Mouse (Mus musculus) left cerebral cortex, adult 2 months (tissue): ENCODE measurements at regions not wholly inside any gene's neighbourhood (a gene's known extent, or its start where the extent isn't known, plus 50 kb on each side); places are given as distances from the start of the nearest gene placed in this dataset.

Source experiments
- DNase-seq, 2 experiments: peaks; one replicate each; pipeline ENCODE4 v3.0.0; 2021 to 2022; ENCODE audit warnings: low spot score in 2 of 2, mixed read lengths in 1 of 2; ENCODE audit errors: extremely low spot score in 1 of 2
- H3K27ac ChIP-seq: fragments of 200-600 bp; 2 replicates; pipeline ENCODE4 v1.8.1; 2022
- H3K4me3 ChIP-seq: fragments of 200-600 bp; 2 replicates; pipeline ENCODE4 v1.8.1; 2022
- CTCF ChIP-seq: fragments of 200-600 bp; IDR thresholded peaks from 2 replicates; pipeline ENCODE4 v1.8.1; 2022; ENCODE audit warnings: antibody characterized with exemption, mild to moderate bottlenecking, moderate library complexity
- intact Hi-C: fragments of 180-260 bp; cut with DNase I; formaldehyde crosslinking; loops from one replicate; pipeline ENCODE4 v1.15.1; 2025

DNA sequence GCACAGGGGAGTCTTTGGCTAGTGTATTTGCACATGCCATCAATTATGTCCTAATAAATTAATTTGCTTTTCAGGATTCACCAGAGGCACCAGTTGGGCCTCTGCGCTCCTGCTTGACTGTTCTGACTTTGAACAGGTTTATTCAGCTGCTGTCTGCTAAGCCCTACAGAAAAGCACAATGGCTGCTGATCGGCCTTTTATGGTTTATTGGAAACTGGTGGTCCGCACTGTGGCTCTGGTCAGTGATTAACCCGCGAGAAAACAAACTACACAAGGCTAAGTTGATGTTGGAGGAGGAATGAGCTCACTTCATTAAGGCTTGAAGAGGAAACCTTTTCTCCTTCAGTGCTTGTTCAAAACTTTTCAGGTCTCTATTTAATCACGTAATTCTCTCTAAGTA is 208.4 kb upstream of the Gpr101 start:
- no peak overlapping the region for H3K4me3 ChIP-seq
- DNase-seq, result no peak
- TF ChIP-seq CTCF, result no peak
- H3K27ac ChIP-seq, result no peak overlapping the region
- intact Hi-C loops, result no loop called here

GRCm38 (mm10) chrX:57709115-57709877 is 205.7 kb upstream of the Gpr101 start:
- no peak overlapping the region for H3K27ac ChIP-seq
- TF ChIP-seq CTCF, result no peak
- intact Hi-C loops, result no loop called here
- no peak for DNase-seq
- no peak overlapping the region for H3K4me3 ChIP-seq

- no peak overlapping the region for H3K27ac ChIP-seq
- TF ChIP-seq CTCF, result no peak
- intact Hi-C loops, result no loop called here
- no peak overlapping the region for H3K4me3 ChIP-seq
- DNase-seq, result no peak
Observed at GRCm38 (mm10) chrX:57708501-57708900, 204.9 kb upstream of the Gpr101 start.

- TF ChIP-seq CTCF, result no peak
- H3K4me3 ChIP-seq, result no peak overlapping the region
- no peak overlapping the region for H3K27ac ChIP-seq
- DNase-seq, result no peak
- intact Hi-C loops, result no loop called here
Observed at GRCm38 (mm10) chrX:57707932-57708331, 204.4 kb upstream of the Gpr101 start.

GRCm38 (mm10) chrX:57706683-57707308 is 203.2 kb upstream of the Gpr101 start:
- no peak for TF ChIP-seq CTCF
- H3K27ac ChIP-seq, result no peak overlapping the region
- no peak for DNase-seq
- intact Hi-C loops, result no loop called here
- no peak overlapping the region for H3K4me3 ChIP-seq

- no peak for DNase-seq
- no peak overlapping the region for H3K4me3 ChIP-seq
- intact Hi-C loops, result no loop called here
- no peak overlapping the region for H3K27ac ChIP-seq
- no peak for TF ChIP-seq CTCF
Observed at GRCm38 (mm10) chrX:57692506-57692905, 188.9 kb upstream of the Gpr101 start.

- DNase-seq, result no peak
- Histone ChIP-seq H3K27ac (no peak overlapping the region), H3K4me3 (no peak overlapping the region)
- intact Hi-C loops, result no loop called here
- TF ChIP-seq CTCF, result no peak
Observed at GRCm38 (mm10) chrX:57676764-57677163, 173.2 kb upstream of the Gpr101 start.

DNA sequence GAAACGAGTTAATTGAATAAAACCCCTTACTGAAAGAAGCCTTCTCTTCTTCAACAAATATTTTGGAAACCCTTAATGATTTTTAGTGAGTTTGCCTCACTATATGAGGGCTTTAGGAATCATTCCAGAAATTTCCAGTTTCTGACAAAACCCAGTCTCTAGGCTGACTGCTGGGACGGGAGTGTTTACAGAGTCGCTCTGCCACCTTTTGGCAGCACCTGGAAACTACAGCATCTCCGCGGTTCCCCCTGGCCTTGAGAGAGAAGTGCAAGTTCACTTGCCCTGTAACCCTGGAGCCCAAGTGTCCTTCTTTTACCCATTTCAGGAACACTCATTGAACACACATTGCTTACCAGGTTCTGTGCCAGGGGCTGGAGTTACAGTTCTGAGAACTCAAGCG is 171.4 kb upstream of the Gpr101 start:
- intact Hi-C loops, result loop anchor here (2.0 kb wide), 1 partner anchor 244 kb away; no protein-coding TSS in a partner anchor
- no peak overlapping the region for H3K27ac ChIP-seq
- TF ChIP-seq CTCF, result peak; percentile 64
- no peak overlapping the region for H3K4me3 ChIP-seq
- no peak for DNase-seq

GRCm38 (mm10) chrX:57659571-57659970 is 156.0 kb upstream of the Gpr101 start:
- Histone ChIP-seq H3K4me3 (no peak overlapping the region), H3K27ac (no peak overlapping the region)
- TF ChIP-seq CTCF, result no peak
- no peak for DNase-seq
- intact Hi-C loops, result no loop called here

GRCm38 (mm10) chrX:57656035-57656434 is 152.5 kb upstream of the Gpr101 start:
- no peak overlapping the region for H3K27ac ChIP-seq
- no peak for DNase-seq
- intact Hi-C loops, result no loop called here

GRCm38 (mm10) chrX:57655483-57655882 is 151.9 kb upstream of the Gpr101 start:
- intact Hi-C loops, result no loop called here
- TF ChIP-seq CTCF, result no peak
- no peak overlapping the region for H3K27ac ChIP-seq
- no peak overlapping the region for H3K4me3 ChIP-seq
- no peak for DNase-seq

More at GRCm38 (mm10) chrX:57656035-57656434, 152.5 kb upstream of the Gpr101 start:
- H3K4me3 ChIP-seq, result no peak overlapping the region
- TF ChIP-seq CTCF, result no peak
